Mouse (Mus musculus) midbrain, embryonic 11.5 days (tissue): ENCODE data around the gene Atp11a. TPM values are rescaled to one million over a fixed set of nuclear protein-coding genes. Genes with fewer than 3 reads are reported as not detected.

Experiments
- ATAC-seq: fragments of 200-750 bp; cut with Nextera tagmentation; 2 replicates; pipeline ENCODE4 v1.8.0; 2017; ENCODE audit warnings: moderate TSS enrichment, moderate library complexity; ENCODE audit not compliant: low FRiP score
- DNase-seq: peaks from one replicate; pipeline ENCODE4 v3.0.0; 2015; ENCODE audit warnings: low spot score; ENCODE audit errors: missing footprints
- H3K27ac ChIP-seq: fragments of 300-500 bp; sonication (generic); 2 replicates; pipeline ENCODE4 v1.5.1; 2014; ENCODE audit warnings: low read depth, low read length
- H3K27me3 ChIP-seq: fragments of 300-500 bp; sonication (generic); 2 replicates; pipeline ENCODE4 v1.6.1; 2014; ENCODE audit warnings: mild to moderate bottlenecking, low read length, moderate library complexity, mixed read lengths; ENCODE audit not compliant: control insufficient read depth, insufficient read depth
- H3K36me3 ChIP-seq: fragments of 300-500 bp; sonication (generic); 2 replicates; pipeline ENCODE4 v1.6.1; 2014; ENCODE audit warnings: mild to moderate bottlenecking, low read length, moderate library complexity, mixed read lengths; ENCODE audit not compliant: control insufficient read depth, insufficient read depth
- H3K4me1 ChIP-seq: fragments of 300-500 bp; sonication (generic); 2 replicates; pipeline ENCODE4 v1.6.1; 2014; ENCODE audit warnings: low read length; ENCODE audit not compliant: control insufficient read depth, insufficient read depth
- H3K4me2 ChIP-seq: fragments of 300-500 bp; sonication (generic); 2 replicates; pipeline ENCODE4 v1.6.1; 2014; ENCODE audit warnings: mild to moderate bottlenecking, moderate library complexity
- H3K4me3 ChIP-seq: fragments of 300-500 bp; sonication (generic); 2 replicates; pipeline ENCODE4 v1.5.1; 2014; ENCODE audit warnings: low read depth, low read length
- H3K9ac ChIP-seq: fragments of 300-500 bp; sonication (generic); 2 replicates; pipeline ENCODE4 v1.6.1; 2014; ENCODE audit warnings: low read length
- H3K9me3 ChIP-seq: fragments of 300-500 bp; sonication (generic); 2 replicates; pipeline ENCODE4 v1.6.1; 2016; ENCODE audit warnings: low read length; ENCODE audit not compliant: control insufficient read depth
- WGBS: fragments of 180-500 bp; shearing (Covaris S2); extraction: QIAGEN DNeasy Blood & Tissue Kit; methylation state at CpG from one replicate; pipeline ENCODE4 v1.1.7; 2014; 5-methylcytosine and 5-hydroxymethylcytosine counted together
- polyA plus RNA-seq: library from polyadenylated mRNA; unstranded; fragments of >200 nt; fragmentation: Nextera tagmentation; extraction: Ambion mirVana; gene quantifications from 2 replicates; pipeline ENCODE4 v1.2.1, GENCODE M21; 2014

Gene Atp11a
- polyA plus RNA-seq, 1 experiment from 2014 or later = 10.0 TPM

DNA sequence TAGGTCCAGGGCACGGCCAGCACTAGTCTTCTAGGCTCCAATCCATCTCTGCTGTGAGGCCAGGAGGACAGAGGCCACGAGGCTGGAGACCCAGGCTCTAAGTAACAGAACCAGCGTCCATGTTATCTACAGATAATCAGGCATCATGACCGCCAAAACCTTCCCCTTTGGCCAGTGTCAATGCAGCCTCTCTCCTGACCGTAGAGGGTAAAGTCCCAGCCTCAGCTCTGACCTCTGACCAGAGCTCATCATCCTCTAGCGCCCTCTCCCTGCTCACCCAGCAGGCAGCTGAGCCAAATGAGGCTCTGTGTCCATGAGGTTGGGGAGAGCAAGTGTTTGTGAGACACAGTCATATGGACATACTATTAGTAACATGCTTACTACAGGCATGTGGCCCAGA is 42.3 kb downstream of the Atp11a start:
- Histone ChIP-seq H3K27ac (no peak overlapping the region), H3K36me3 (no peaks in the 10 kb centered on the region), H3K4me1 (peaks cover 7% of the 10 kb centered on the region), H3K9me3 (no peaks in the 10 kb centered on the region), H3K27me3 (no peaks in the 10 kb centered on the region), H3K9ac (no peak overlapping the region), H3K4me2 (no peak overlapping the region), H3K4me3 (no peak overlapping the region)
- no peak for ATAC-seq
- 74% methylated on average over 6 of the region's 6 CpGs for WGBS
- peak; percentile 54 for DNase-seq

GRCm38 (mm10) chr8:12799832-12800231 is 43.0 kb downstream of the Atp11a start:
- Histone ChIP-seq H3K27me3 (no peaks in the 10 kb centered on the region), H3K4me3 (no peak overlapping the region), H3K36me3 (no peaks in the 10 kb centered on the region), H3K9ac (no peak overlapping the region), H3K4me2 (no peak overlapping the region), H3K4me1 (peaks cover 7% of the 10 kb centered on the region), H3K9me3 (no peaks in the 10 kb centered on the region), H3K27ac (no peak overlapping the region)
- WGBS = 65% methylated on average over 6 of the region's 6 CpGs
- no peak for ATAC-seq
- peak; percentile 59 for DNase-seq

DNA sequence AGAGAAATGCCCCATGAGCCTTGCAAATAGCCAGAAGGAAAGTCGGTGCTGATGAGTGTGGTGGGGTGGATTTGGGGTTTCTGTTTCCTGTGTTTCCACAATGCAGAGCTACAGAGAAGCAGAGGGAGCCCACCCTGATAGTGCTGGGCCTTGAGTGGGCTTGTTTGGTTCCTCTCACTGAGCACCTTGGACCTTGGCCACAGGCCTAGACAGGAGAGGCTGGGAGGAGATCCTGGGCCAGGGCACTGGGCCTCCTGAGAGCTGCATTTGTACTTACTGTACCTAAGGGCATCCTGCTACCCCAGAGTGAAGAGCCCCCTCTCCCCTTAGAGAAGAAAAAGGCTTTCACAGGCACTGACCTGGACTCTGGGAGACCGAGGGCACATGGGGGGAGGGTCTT is 43.4 kb downstream of the Atp11a start:
- ATAC-seq (no peak), DNase-seq (no peak)
- no peak overlapping the region for H3K9ac ChIP-seq
- H3K27ac ChIP-seq = no peak overlapping the region
- WGBS = 72% methylated on average over 2 of the region's 2 CpGs
- H3K4me2 ChIP-seq = no peak overlapping the region
- peaks cover 7% of the 10 kb centered on the region for H3K4me1 ChIP-seq
- H3K9me3 ChIP-seq = no peaks in the 10 kb centered on the region
- H3K27me3 ChIP-seq = no peaks in the 10 kb centered on the region
- no peak overlapping the region for H3K4me3 ChIP-seq
- no peaks in the 10 kb centered on the region for H3K36me3 ChIP-seq

DNA sequence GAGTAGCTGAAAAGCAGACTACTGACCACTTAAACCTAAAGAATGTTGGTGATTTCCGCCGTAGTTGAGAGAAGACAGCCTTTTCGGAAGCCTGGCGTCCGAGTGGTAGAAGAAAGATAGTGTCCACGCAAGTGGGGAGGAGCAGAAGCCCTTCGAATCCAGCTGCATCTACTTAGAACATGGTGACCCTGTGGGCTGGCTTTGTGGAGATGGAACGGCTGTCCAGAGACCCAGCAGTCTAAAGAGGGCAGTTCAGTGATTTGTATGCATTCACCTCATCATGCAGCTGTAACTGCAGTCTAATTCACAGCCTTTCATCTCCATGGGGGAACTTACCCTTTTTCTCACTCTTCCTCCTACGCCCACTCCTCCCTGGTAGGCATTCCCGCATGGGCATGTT is 44.8 kb downstream of the Atp11a start:
- no peak overlapping the region for H3K9ac ChIP-seq
- no peaks in the 10 kb centered on the region for H3K36me3 ChIP-seq
- peaks cover 7% of the 10 kb centered on the region for H3K4me1 ChIP-seq
- H3K4me2 ChIP-seq = no peak overlapping the region
- no peak overlapping the region for H3K27ac ChIP-seq
- no peaks in the 10 kb centered on the region for H3K9me3 ChIP-seq
- DNase-seq (no peak), ATAC-seq (no peak)
- WGBS = 79% methylated on average over 10 of the region's 10 CpGs
- no peaks in the 10 kb centered on the region for H3K27me3 ChIP-seq
- no peak overlapping the region for H3K4me3 ChIP-seq

- H3K27me3 ChIP-seq = no peaks in the 10 kb centered on the region
- H3K9ac ChIP-seq = no peak overlapping the region
- no peak for ATAC-seq
- H3K4me1 ChIP-seq = peaks cover 7% of the 10 kb centered on the region
- no peaks in the 10 kb centered on the region for H3K9me3 ChIP-seq
- H3K36me3 ChIP-seq = no peaks in the 10 kb centered on the region
- no peak for DNase-seq
- no peak overlapping the region for H3K4me3 ChIP-seq
- no peak overlapping the region for H3K4me2 ChIP-seq
- WGBS = 85% methylated on average over 10 of the region's 10 CpGs
- no peak overlapping the region for H3K27ac ChIP-seq
Observed at GRCm38 (mm10) chr8:12803121-12803520, 46.3 kb downstream of the Atp11a start.

DNA sequence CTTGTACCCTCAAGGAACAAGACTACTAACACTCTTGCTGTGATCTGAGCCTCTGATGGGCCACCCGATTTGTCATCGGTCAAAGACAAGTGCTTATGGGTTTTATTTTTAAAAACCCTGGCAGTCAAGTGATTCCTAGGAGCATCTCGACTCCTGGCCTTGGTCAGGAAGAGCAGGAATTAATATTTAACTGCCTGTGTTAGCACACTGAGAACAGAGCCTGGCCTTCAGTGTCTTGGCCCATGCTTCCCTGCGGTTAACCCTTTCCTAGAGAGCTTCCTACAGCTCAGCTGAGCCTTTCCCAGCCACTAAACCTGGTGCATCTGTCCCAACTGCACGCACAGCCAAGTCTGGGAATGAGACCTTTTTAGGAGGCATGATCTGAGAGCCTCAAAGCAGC is 48.1 kb downstream of the Atp11a start:
- no peaks in the 10 kb centered on the region for H3K27me3 ChIP-seq
- peaks cover under 1% of the 10 kb centered on the region for H3K4me1 ChIP-seq
- WGBS = 87% methylated on average over 5 of the region's 5 CpGs
- H3K9ac ChIP-seq = no peak overlapping the region
- H3K9me3 ChIP-seq = no peaks in the 10 kb centered on the region
- no peaks in the 10 kb centered on the region for H3K36me3 ChIP-seq
- ATAC-seq (no peak), DNase-seq (no peak)
- no peak overlapping the region for H3K4me2 ChIP-seq
- no peak overlapping the region for H3K27ac ChIP-seq
- no peak overlapping the region for H3K4me3 ChIP-seq

GRCm38 (mm10) chr8:12805569-12805968 is 48.8 kb downstream of the Atp11a start:
- H3K9ac ChIP-seq = no peak overlapping the region
- DNase-seq (no peak), ATAC-seq (no peak)
- no peaks in the 10 kb centered on the region for H3K4me1 ChIP-seq
- no peaks in the 10 kb centered on the region for H3K27me3 ChIP-seq
- no peak overlapping the region for H3K4me2 ChIP-seq
- no peaks in the 10 kb centered on the region for H3K9me3 ChIP-seq
- H3K4me3 ChIP-seq = no peak overlapping the region
- H3K27ac ChIP-seq = no peak overlapping the region
- no peaks in the 10 kb centered on the region for H3K36me3 ChIP-seq
- 66% methylated on average over 4 of the region's 4 CpGs for whole genome bisulfite sequencing

DNA sequence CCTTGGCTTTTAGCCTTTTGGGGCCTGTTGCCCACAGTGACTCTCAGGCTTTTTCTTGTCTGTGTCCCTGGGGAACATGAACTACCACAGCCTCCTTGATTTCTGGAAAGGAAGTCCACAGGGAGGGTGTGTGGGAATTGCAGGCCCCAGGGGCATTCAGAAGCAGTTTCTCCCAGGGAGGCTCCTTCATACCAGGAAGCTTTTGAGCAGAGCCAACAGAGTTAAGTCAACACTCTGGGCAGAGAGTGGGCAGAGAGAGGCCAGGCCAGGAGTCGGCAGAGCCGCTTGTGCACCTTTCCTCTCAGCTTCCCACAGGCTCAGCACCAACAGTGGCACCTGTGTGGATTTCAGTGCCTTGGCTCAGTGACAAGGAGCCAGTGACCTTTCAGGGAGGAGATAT is 51.2 kb downstream of the Atp11a start:
- Histone ChIP-seq H3K4me2 (no peak overlapping the region), H3K36me3 (no peaks in the 10 kb centered on the region), H3K4me1 (no peaks in the 10 kb centered on the region), H3K27ac (no peak overlapping the region), H3K4me3 (no peak overlapping the region), H3K27me3 (no peaks in the 10 kb centered on the region), H3K9me3 (no peaks in the 10 kb centered on the region), H3K9ac (no peak overlapping the region)
- DNase-seq (no peak), ATAC-seq (no peak)
- WGBS = 96% methylated on average over 2 of the region's 2 CpGs

DNA sequence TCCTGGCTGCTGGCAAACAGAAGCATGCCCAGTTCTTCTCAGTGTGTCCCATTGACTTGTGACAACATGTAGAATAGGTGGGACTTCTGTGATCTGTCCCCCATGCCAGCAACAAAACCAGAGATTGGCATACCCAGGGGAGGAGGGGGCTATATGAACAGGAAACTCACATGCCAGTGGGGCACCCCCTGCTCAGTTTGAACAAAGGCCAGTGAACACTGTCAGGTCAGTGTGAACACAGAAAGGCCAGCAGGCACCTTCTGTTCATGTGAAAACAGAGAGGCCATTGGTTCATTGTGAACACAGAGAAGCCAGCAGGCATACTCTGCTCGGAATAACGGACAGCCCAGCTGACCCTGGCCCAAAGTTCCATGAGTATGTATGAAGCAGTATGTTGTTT is 52.7 kb downstream of the Atp11a start:
- no peaks in the 10 kb centered on the region for H3K36me3 ChIP-seq
- H3K27me3 ChIP-seq = no peaks in the 10 kb centered on the region
- H3K27ac ChIP-seq = no peak overlapping the region
- no peak for DNase-seq
- ATAC-seq = no peak
- no peaks in the 10 kb centered on the region for H3K9me3 ChIP-seq
- H3K9ac ChIP-seq = no peak overlapping the region
- H3K4me3 ChIP-seq = no peak overlapping the region
- no peak overlapping the region for H3K4me2 ChIP-seq
- no peaks in the 10 kb centered on the region for H3K4me1 ChIP-seq
- WGBS = 72% methylated on average over 2 of the region's 2 CpGs

GRCm38 (mm10) chr8:12811231-12811630 is 54.4 kb downstream of the Atp11a start:
- no peak for DNase-seq
- Histone ChIP-seq H3K4me3 (no peak overlapping the region), H3K27ac (no peak overlapping the region), H3K27me3 (no peaks in the 10 kb centered on the region), H3K36me3 (no peaks in the 10 kb centered on the region), H3K4me1 (no peaks in the 10 kb centered on the region), H3K9ac (no peak overlapping the region), H3K9me3 (no peaks in the 10 kb centered on the region), H3K4me2 (no peak overlapping the region)
- ATAC-seq = no peak
- WGBS = 45% methylated on average over 6 of the region's 6 CpGs
